Mouse (Mus musculus) olfactory bulb, adult 2 months (tissue): ENCODE measurements around the gene AU021092. TPM values are rescaled to one million over a fixed set of nuclear protein-coding genes. Genes with fewer than 3 reads are reported as not detected.
"Not testable (repeated sequence)": the region's sequence is repeated elsewhere in the genome, so short reads cannot be mapped to it uniquely, and the experiment has no call there.

Experiments
- H3K27ac ChIP-seq: fragments of 200-500 bp; 2 replicates; pipeline ENCODE4 v1.5.1; 2012; ENCODE audit warnings: low read depth, low read length; ENCODE audit not compliant: insufficient read depth
- H3K4me1 ChIP-seq: fragments of 200-500 bp; 2 replicates; pipeline ENCODE4 v1.6.1; 2012; ENCODE audit warnings: low read length; ENCODE audit not compliant: control insufficient read depth, insufficient read depth
- H3K4me3 ChIP-seq: fragments of 200-500 bp; 2 replicates; pipeline ENCODE4 v1.5.1; 2012; ENCODE audit warnings: mild to moderate bottlenecking, low read depth, low read length, moderate library complexity; ENCODE audit not compliant: insufficient read depth
- CTCF ChIP-seq: fragments of 200-500 bp; IDR thresholded peaks from 2 replicates; pipeline ENCODE4 v1.5.1; 2012; ENCODE audit warnings: low read depth, mild to moderate bottlenecking, low read length, moderate library complexity; ENCODE audit not compliant: insufficient read depth
- POLR2A ChIP-seq: fragments of 200-500 bp; IDR thresholded peaks from 2 replicates; pipeline ENCODE4 v1.6.1; 2012; ENCODE audit warnings: mild to moderate bottlenecking, low read depth, low read length, moderate library complexity; ENCODE audit not compliant: insufficient read depth
- WGBS: fragments of 180-500 bp; shearing (Covaris S2); methylation state at CpG from one replicate; pipeline ENCODE4 v1.1.7; 2018; 5-methylcytosine and 5-hydroxymethylcytosine counted together
- polyA plus RNA-seq: library from polyadenylated mRNA; stranded (reverse); fragments of >200 nt; gene quantifications from 2 replicates; pipeline ENCODE4 v1.2.4, GENCODE M21; 2012; ENCODE audit warnings: low replicate concordance; ENCODE audit not compliant: missing spikeins, insufficient read depth, insufficient read length

The AU021092 gene
- polyA plus RNA-seq, 1 experiment = not detected

DNA sequence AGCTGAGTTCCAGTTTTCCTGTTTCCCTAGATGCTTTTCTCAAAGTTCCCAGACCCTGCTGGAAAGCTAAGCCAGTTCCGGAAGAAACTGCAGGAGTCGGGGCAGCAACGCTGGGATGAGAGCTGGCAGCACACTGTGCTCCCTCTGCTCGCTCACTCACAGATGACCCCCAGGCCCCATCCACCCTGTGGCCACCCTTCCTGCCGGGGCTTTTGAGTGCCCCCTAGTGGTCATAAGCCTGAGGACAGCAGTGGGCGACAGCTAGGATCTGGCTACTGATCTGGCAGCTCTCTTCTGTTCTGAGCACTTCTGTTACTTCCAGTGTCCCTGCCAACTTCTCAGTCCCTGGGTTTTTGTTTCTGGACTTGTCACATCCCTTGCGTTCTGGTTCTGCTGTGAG is 22.3 kb upstream of the AU021092 start:
- TF ChIP-seq POLR2A = no peak
- TF ChIP-seq CTCF = peak; percentile 60; the same call in 1 of the 2 replicates
- WGBS = 30% methylated on average over 7 of the region's 7 CpGs
- no peak overlapping the region for H3K4me3 ChIP-seq

DNA sequence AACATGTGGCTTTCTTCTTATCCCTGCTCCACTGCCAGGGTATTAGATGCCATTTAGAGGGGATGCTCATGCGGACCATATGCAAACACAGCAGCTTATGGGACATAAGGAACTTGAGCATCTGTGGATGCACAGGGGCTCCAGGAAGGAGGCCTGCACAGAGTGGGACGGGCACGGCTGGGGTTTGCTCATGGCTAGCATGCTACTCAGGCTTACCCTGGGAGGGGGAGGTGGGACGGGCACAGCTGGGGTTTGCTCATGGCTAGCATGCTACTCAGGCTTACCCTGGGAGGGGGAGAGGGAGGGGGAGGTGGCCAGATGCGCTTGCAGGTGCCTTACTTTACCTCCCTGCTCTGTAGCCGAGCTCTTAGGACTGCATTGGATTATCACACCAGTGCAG is 20.8 kb upstream of the AU021092 start:
- Histone ChIP-seq H3K27ac (no peak overlapping the region), H3K4me3 (no peak overlapping the region), H3K4me1 (no peaks in the 10 kb centered on the region)
- 92% methylated on average over 6 of the region's 6 CpGs for WGBS
- TF ChIP-seq CTCF (no peak), POLR2A (no peak)

More for the DNA sequence above, 22.3 kb upstream of the AU021092 start:
- H3K27ac ChIP-seq = no peak overlapping the region
- no peaks in the 10 kb centered on the region for H3K4me1 ChIP-seq

DNA sequence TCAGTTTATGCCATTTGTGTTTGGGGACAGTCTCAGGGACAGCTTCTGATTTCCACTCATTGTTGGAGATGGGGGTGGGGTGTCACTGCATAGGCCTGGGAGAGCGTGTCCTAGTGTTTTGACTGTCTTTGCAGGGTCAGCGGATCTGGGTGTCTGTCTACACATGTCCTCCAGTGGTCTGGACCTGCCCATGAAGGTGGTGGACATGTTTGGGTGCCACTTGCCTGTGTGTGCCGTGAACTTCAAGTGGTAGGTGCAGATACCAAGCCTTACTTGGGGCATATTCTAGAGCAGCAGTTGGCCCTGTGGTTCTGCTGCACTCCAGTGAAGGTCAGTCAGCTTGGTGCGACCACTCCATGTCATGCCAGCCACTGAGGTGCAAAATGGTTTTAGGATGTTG is 20.3 kb upstream of the AU021092 start:
- no peak for TF ChIP-seq CTCF
- TF ChIP-seq POLR2A = no peak
- H3K27ac ChIP-seq = no peak overlapping the region
- WGBS = 93% methylated on average over 4 of the region's 4 CpGs
- no peaks in the 10 kb centered on the region for H3K4me1 ChIP-seq
- H3K4me3 ChIP-seq = no peak overlapping the region

DNA sequence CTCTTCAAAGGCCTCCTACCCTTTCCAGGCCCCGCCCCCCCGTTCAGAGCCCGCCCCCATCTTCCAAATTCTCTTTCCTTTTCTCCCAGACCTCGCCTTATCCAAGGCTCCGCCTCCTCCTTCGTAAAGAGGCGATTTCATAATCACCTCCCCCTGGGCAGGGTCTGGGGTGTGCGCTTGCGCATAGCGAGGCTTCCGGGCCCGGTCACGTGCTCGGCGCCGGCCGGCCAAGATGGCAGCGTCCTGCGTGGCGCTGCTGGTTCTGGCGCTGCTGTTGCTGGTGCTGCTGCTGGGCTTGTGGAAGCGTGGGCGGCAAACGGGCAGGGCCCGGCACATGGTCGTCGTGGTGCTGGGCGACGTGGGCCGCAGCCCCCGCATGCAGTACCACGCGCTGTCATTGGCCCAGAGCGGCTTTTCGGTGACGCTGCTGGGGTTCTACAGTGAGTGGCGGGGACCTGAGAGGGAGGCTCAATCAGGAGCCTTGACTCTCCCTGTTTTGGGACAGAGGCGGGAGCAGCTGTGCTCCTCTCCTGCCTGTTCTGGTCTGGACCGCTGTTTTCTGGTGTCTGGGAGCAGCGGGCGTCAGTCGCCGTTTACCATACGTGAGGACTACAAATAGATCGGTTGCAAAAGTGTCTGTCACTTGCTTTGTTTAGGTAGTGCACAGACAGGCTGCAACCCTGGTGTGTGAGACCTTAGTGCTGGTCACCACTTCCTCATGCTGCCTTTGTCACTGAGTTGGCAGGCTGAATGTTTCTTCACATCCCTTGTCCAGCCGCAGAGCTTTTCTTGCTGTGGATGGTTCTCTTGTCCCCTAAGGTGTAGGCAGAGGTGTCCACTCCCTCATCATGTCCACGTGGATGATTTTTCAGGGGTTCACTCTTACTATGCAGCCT is 11.6 kb upstream of the AU021092 start, which contains the start of gene Alg1:
Gene Alg1, plus strand, starts transcription at position 204 of the 896 bp plus-strand sequence.
- peak within 1 kb of the TSS; percentile 96 for H3K4me3 ChIP-seq
- WGBS = 2% methylated on average over 47 of the region's 47 CpGs
- peaks cover 3% of the 10 kb centered on the region; the same call in 1 of the 2 replicates for H3K4me1 ChIP-seq
- peak within 1 kb of the TSS; percentile 71 for H3K27ac ChIP-seq
- no peak for TF ChIP-seq CTCF
- peak; percentile 98 for TF ChIP-seq POLR2A

DNA sequence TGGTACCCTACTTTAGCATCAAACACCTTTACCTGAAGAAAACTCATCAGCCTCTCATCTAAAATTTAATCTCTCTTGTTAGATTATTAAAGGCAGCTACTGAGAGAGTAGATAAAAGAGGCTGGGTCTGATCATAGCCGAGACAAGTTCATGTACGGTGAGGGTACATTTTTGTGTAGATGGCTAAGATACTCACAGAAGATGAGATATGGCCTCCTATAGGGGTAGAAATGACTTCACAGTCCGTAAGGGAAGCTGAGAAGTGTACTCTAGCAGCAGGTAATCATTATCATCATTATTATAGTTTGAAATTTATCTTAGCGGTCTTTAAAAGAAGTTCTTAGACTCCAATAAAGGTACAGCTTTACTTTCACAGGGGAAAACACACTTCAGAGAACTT is 10.9 kb upstream of the AU021092 start:
- 62% methylated on average over 4 of the region's 4 CpGs for WGBS
- no peak overlapping the region for H3K27ac ChIP-seq
- no peak overlapping the region for H3K4me3 ChIP-seq
- peaks cover 3% of the 10 kb centered on the region; the same call in 1 of the 2 replicates for H3K4me1 ChIP-seq
- no peak for TF ChIP-seq POLR2A
- TF ChIP-seq CTCF = no peak

DNA sequence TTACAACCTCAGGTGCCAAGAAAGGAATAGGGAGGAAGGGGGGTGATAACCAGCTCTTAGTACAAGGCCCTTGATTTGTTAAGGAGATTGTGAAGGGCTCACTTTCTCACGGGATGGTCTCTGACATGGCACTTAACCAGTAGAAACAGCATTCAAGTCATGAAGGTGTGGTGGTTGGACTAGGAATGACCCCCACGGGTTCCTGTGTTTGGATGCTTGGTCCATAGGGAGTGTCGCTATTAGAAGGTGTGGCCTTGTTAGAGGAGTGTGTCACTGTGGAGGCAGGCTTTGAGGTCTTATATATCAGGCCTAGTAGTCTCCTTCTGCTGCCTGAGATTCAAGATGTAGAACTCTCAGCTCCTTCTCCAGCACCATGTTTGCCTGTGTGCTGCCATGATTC is 6.0 kb upstream of the AU021092 start:
- H3K27ac ChIP-seq, H3K4me1 ChIP-seq, H3K4me3 ChIP-seq: not testable (repeated sequence)
- WGBS = 87% methylated on average over 3 of the region's 3 CpGs

DNA sequence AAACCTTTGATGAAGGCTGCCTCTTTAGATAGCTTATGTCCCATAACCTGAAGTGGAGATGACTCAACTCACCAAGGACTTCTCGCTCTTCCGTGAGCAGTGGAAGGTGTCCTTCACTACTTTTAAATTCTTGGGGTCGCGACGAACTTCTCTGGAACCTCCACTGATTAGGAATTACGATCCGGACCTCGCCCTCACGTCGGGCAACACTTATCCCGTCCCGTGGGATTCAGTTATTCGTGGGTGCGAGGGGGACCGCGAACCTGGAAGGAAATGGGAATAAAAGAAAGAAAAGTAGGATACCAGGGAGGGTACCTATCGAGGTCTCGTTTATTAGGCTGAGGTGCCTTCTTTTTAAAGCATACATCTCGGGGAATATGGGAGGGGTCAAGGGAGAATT is 5.4 kb upstream of the AU021092 start:
- H3K4me1 ChIP-seq, H3K4me3 ChIP-seq, H3K27ac ChIP-seq: not testable (repeated sequence)
- WGBS = 85% methylated on average over 19 of the region's 19 CpGs

DNA sequence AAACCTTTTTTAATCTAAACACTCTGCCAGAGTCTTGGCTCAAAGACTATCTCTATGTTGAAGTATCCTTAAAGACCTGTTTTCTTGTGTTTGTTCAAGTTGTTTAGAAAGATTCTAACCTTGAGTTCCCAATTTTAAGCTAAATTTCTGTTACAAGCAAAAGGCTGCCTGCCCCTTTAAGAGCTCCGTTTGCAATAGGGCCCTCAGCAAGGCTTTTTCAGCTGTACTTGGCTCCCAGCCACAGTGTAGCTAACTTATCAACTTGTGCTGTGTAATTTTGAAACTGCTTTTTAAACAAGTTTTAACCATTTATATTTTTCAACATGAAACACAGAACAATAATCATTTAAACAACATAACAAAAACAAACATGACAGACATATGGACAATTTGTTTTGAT is 4.4 kb upstream of the AU021092 start:
- WGBS = 0% methylated on average over 1 of the region's 1 CpGs

DNA sequence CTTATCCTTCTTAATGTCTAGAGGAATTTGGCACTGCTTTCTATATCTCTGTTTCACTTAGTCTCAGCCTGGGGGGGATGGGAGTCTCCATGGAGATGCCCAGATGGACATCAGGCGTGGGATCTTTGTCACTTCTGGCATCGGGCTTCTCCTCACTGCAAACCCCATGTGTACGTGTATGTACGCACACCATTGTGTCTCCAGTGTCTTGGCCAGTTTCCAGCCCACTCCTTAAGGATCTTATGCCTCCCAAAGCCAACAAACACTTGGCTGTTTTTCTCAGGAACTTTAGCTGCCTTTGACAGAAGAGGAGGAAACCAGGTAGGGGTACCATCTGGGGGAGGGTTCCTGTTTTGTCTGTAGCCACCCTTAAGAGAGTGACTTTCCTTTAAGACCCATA is 696 bp downstream of the AU021092 start:
- TF ChIP-seq POLR2A (no peak), CTCF (no peak)
- H3K27ac ChIP-seq = no peak overlapping the region
- H3K4me3 ChIP-seq = no peak overlapping the region
- WGBS = 40% methylated on average over 4 of the region's 4 CpGs
- H3K4me1 ChIP-seq = no peaks in the 10 kb centered on the region

More for the DNA sequence above, 4.4 kb upstream of the AU021092 start:
- not testable (repeated sequence) for H3K4me1 ChIP-seq, H3K27ac ChIP-seq, H3K4me3 ChIP-seq
